Mouse (Mus musculus): Measurements from ENCODE around the gene Rbm46. TPM values are rescaled to one million over a fixed set of nuclear protein-coding genes. Genes with fewer than 3 reads are reported as not detected.

Gene Rbm46
- polyA plus RNA-seq, 1 experiment, result not detected

- H3K36me3 ChIP-seq (ENCODE audit: control insufficient read depth, insufficient read depth, low read length), result no peaks in the 10 kb centered on the region
- WGBS, result 38% methylated on average over 2 of the region's 2 CpGs
- no peak for TF ChIP-seq CTCF (IDR thresholded peaks at IDR 0.05; ENCODE audit: borderline replicate concordance, control insufficient read depth, extremely low read depth, insufficient read depth, low read length, poor library complexity)
- no peak for TF ChIP-seq POLR2A (IDR thresholded peaks at IDR 0.05; ENCODE audit: control insufficient read depth, extremely low read depth, insufficient read depth, low read length, poor library complexity)
Measured at GRCm38 (mm10) chr3:82888842-82889241, 12.6 kb upstream of the Rbm46 start.

GRCm38 (mm10) chr3:82877258-82877657 lies 975 bp upstream of the Rbm46 start:
- Histone ChIP-seq H3K27ac (ENCODE audit: control insufficient read depth, insufficient read depth, low read length) (no peak overlapping the region), H3K4me3 (ENCODE audit: control insufficient read depth, insufficient read depth, low read length) (no peak overlapping the region), H3K36me3 (ENCODE audit: control insufficient read depth, insufficient read depth, low read length) (no peaks in the 10 kb centered on the region), H3K4me1 (replicated peaks; ENCODE audit: control insufficient read depth, insufficient read depth, low read length) (no peaks in the 10 kb centered on the region), H3K27me3 (ENCODE audit: control insufficient read depth, insufficient read depth, low read length) (peaks cover 5% of the 10 kb centered on the region; the same call in 1 of the 2 replicates)
- no peak for TF ChIP-seq POLR2A (IDR thresholded peaks at IDR 0.05; ENCODE audit: control insufficient read depth, extremely low read depth, insufficient read depth, low read length, poor library complexity)
- 5% methylated on average over 4 of the region's 4 CpGs for WGBS
- no peak for DNase-seq

More at GRCm38 (mm10) chr3:82888842-82889241, 12.6 kb upstream of the Rbm46 start:
- Histone ChIP-seq H3K27me3 (ENCODE audit: control insufficient read depth, insufficient read depth, low read length) (no peaks in the 10 kb centered on the region), H3K27ac (ENCODE audit: control insufficient read depth, insufficient read depth, low read length) (no peak overlapping the region), H3K4me3 (ENCODE audit: control insufficient read depth, insufficient read depth, low read length) (no peak overlapping the region), H3K4me1 (replicated peaks; ENCODE audit: control insufficient read depth, insufficient read depth, low read length) (no peaks in the 10 kb centered on the region)
- no peak for DNase-seq

GRCm38 (mm10) chr3:82875671-82876371 lies 462 bp downstream of the Rbm46 start:
- DNase-seq, result no peak
- Histone ChIP-seq H3K4me3 (ENCODE audit: control insufficient read depth, insufficient read depth, low read length) (no peak overlapping the region), H3K27me3 (ENCODE audit: control insufficient read depth, insufficient read depth, low read length) (peaks cover 5% of the 10 kb centered on the region; the same call in 1 of the 2 replicates), H3K36me3 (ENCODE audit: control insufficient read depth, insufficient read depth, low read length) (no peaks in the 10 kb centered on the region), H3K27ac (ENCODE audit: control insufficient read depth, insufficient read depth, low read length) (no peak overlapping the region), H3K4me1 (replicated peaks; ENCODE audit: control insufficient read depth, insufficient read depth, low read length) (no peaks in the 10 kb centered on the region)
- TF ChIP-seq CTCF (IDR thresholded peaks at IDR 0.05; ENCODE audit: borderline replicate concordance, control insufficient read depth, extremely low read depth, insufficient read depth, low read length, poor library complexity), result no peak
- TF ChIP-seq POLR2A (IDR thresholded peaks at IDR 0.05; ENCODE audit: control insufficient read depth, extremely low read depth, insufficient read depth, low read length, poor library complexity), result no peak
- 41% methylated on average over 69 of the region's 69 CpGs for WGBS

GRCm38 (mm10) chr3:82857414-82858077 lies 18.7 kb downstream of the Rbm46 start:
- Histone ChIP-seq H3K4me3 (ENCODE audit: control insufficient read depth, insufficient read depth, low read length) (no peak overlapping the region), H3K4me1 (replicated peaks; ENCODE audit: control insufficient read depth, insufficient read depth, low read length) (no peaks in the 10 kb centered on the region), H3K27me3 (ENCODE audit: control insufficient read depth, insufficient read depth, low read length) (no peaks in the 10 kb centered on the region), H3K36me3 (ENCODE audit: control insufficient read depth, insufficient read depth, low read length) (no peaks in the 10 kb centered on the region), H3K27ac (ENCODE audit: control insufficient read depth, insufficient read depth, low read length) (no peak overlapping the region)
- TF ChIP-seq CTCF (IDR thresholded peaks at IDR 0.05; ENCODE audit: borderline replicate concordance, control insufficient read depth, extremely low read depth, insufficient read depth, low read length, poor library complexity), result no peak
- TF ChIP-seq POLR2A (IDR thresholded peaks at IDR 0.05; ENCODE audit: control insufficient read depth, extremely low read depth, insufficient read depth, low read length, poor library complexity), result no peak
- WGBS, result 42% methylated on average over 4 of the region's 4 CpGs
- no peak for DNase-seq

GRCm38 (mm10) chr3:82825165-82825564 lies 51.1 kb downstream of the Rbm46 start:
- DNase-seq, result no peak
- Histone ChIP-seq H3K36me3 (ENCODE audit: control insufficient read depth, insufficient read depth, low read length) (no peaks in the 10 kb centered on the region), H3K27ac (ENCODE audit: control insufficient read depth, insufficient read depth, low read length) (no peak overlapping the region), H3K4me1 (replicated peaks; ENCODE audit: control insufficient read depth, insufficient read depth, low read length) (no peaks in the 10 kb centered on the region), H3K27me3 (ENCODE audit: control insufficient read depth, insufficient read depth, low read length) (no peaks in the 10 kb centered on the region), H3K4me3 (ENCODE audit: control insufficient read depth, insufficient read depth, low read length) (no peak overlapping the region)
- WGBS, result 95% methylated on average over 9 of the region's 9 CpGs
- TF ChIP-seq POLR2A (IDR thresholded peaks at IDR 0.05; ENCODE audit: control insufficient read depth, extremely low read depth, insufficient read depth, low read length, poor library complexity) (no peak), CTCF (IDR thresholded peaks at IDR 0.05; ENCODE audit: borderline replicate concordance, control insufficient read depth, extremely low read depth, insufficient read depth, low read length, poor library complexity) (no peak)

GRCm38 (mm10) chr3:82811851-82812250 lies 64.4 kb downstream of the Rbm46 start:
- H3K27me3 ChIP-seq (ENCODE audit: control insufficient read depth, insufficient read depth, low read length), result no peaks in the 10 kb centered on the region
- no peaks in the 10 kb centered on the region for H3K36me3 ChIP-seq (ENCODE audit: control insufficient read depth, insufficient read depth, low read length)
- TF ChIP-seq POLR2A (IDR thresholded peaks at IDR 0.05; ENCODE audit: control insufficient read depth, extremely low read depth, insufficient read depth, low read length, poor library complexity) (no peak), CTCF (IDR thresholded peaks at IDR 0.05; ENCODE audit: borderline replicate concordance, control insufficient read depth, extremely low read depth, insufficient read depth, low read length, poor library complexity) (no peak)
- DNase-seq, result no peak
- no peak overlapping the region for H3K27ac ChIP-seq (ENCODE audit: control insufficient read depth, insufficient read depth, low read length)
- WGBS, result 94% methylated on average over 3 of the region's 3 CpGs
- no peaks in the 10 kb centered on the region for H3K4me1 ChIP-seq (replicated peaks; ENCODE audit: control insufficient read depth, insufficient read depth, low read length)
- no peak overlapping the region for H3K4me3 ChIP-seq (ENCODE audit: control insufficient read depth, insufficient read depth, low read length)
